Mouse (Mus musculus) C2C12 (cell line): ENCODE data around the gene A1cf.

Experiments used
- CTCF ChIP-seq: IDR thresholded peaks from one replicate; pipeline ENCODE4 v1.5.1; 2011; ENCODE audit not compliant: control insufficient read depth, insufficient read depth, insufficient read length
- MAX ChIP-seq: IDR thresholded peaks from one replicate; pipeline ENCODE4 v1.6.1; 2011; ENCODE audit warnings: mild to moderate bottlenecking, control low read depth
- MYOD1 ChIP-seq: IDR thresholded peaks from one replicate; pipeline ENCODE4 v1.6.1; 2011; ENCODE audit warnings: low read depth; ENCODE audit not compliant: control insufficient read depth, insufficient read length
- MYOG ChIP-seq: IDR thresholded peaks from one replicate; pipeline ENCODE4 v1.6.1; 2011; ENCODE audit not compliant: control insufficient read depth, insufficient read length; ENCODE audit errors: extremely low read depth
- USF1 ChIP-seq: IDR thresholded peaks from one replicate; pipeline ENCODE4 v1.6.1; 2011; ENCODE audit warnings: low read depth, mild to moderate bottlenecking, control low read depth, moderate library complexity

GRCm38 (mm10) chr19:31861909-31862308 is 6.7 kb upstream of the A1cf start:
- no peak for TF ChIP-seq CTCF
- no peak for TF ChIP-seq USF1
- no peak for TF ChIP-seq MYOG
- no peak for TF ChIP-seq MAX
- TF ChIP-seq MYOD1: no peak
